Mouse (Mus musculus): ENCODE measurements around the gene Hcn1.

Gene Hcn1

GRCm38 (mm10) chr13:117602181-117602580 is at the start of gene Hcn1:
Gene Hcn1 (plus strand): TSS chr13:117602320.
- DNase-seq (ENCODE audit: low read depth, low spot score) = peak; percentile 57

GRCm38 (mm10) chr13:117567251-117567650 is 34.9 kb upstream of the Hcn1 start:
- no peak for DNase-seq (ENCODE audit: low read depth, low spot score)

- peak; percentile 19 for DNase-seq (ENCODE audit: low read depth, low spot score)
Measured at GRCm38 (mm10) chr13:117571747-117572146, 30.4 kb upstream of the Hcn1 start.

GRCm38 (mm10) chr13:117594494-117595182 is 7.5 kb upstream of the Hcn1 start:
- DNase-seq (ENCODE audit: low read depth, low spot score) = no peak

GRCm38 (mm10) chr13:117595183-117595532 is 7.0 kb upstream of the Hcn1 start:
- DNase-seq (ENCODE audit: low read depth, low spot score) = no peak

GRCm38 (mm10) chr13:117601331-117601965 is 672 bp upstream of the Hcn1 start:
- no peak for DNase-seq (ENCODE audit: low read depth, low spot score)

GRCm38 (mm10) chr13:117602617-117603358 is 668 bp downstream of the Hcn1 start:
- no peak for DNase-seq (ENCODE audit: low read depth, low spot score)

- DNase-seq (ENCODE audit: low read depth, low spot score) = no peak
Measured at GRCm38 (mm10) chr13:117603421-117603820, 1.3 kb downstream of the Hcn1 start.

- DNase-seq (ENCODE audit: low read depth, low spot score) = peak; percentile 76
Measured at GRCm38 (mm10) chr13:117604073-117604472, 2.0 kb downstream of the Hcn1 start.

GRCm38 (mm10) chr13:117604971-117605750 is 3.0 kb downstream of the Hcn1 start:
- no peak for DNase-seq (ENCODE audit: low read depth, low spot score)

GRCm38 (mm10) chr13:117611881-117612280 is 9.8 kb downstream of the Hcn1 start:
- no peak for DNase-seq (ENCODE audit: low read depth, low spot score)

- no peak for DNase-seq (ENCODE audit: low read depth, low spot score)
Measured at GRCm38 (mm10) chr13:117619544-117619943, 17.4 kb downstream of the Hcn1 start.

- DNase-seq (ENCODE audit: low read depth, low spot score) = no peak
Measured at GRCm38 (mm10) chr13:117657501-117657900, 55.4 kb downstream of the Hcn1 start.

- no peak for DNase-seq (ENCODE audit: low read depth, low spot score)
Measured at GRCm38 (mm10) chr13:117658414-117659175, 56.5 kb downstream of the Hcn1 start.

- DNase-seq (ENCODE audit: low read depth, low spot score) = no peak
Measured at GRCm38 (mm10) chr13:117659511-117659910, 57.4 kb downstream of the Hcn1 start.

GRCm38 (mm10) chr13:117662661-117663060 is 60.5 kb downstream of the Hcn1 start:
- no peak for DNase-seq (ENCODE audit: low read depth, low spot score)

- DNase-seq (ENCODE audit: low read depth, low spot score) = no peak
Measured at GRCm38 (mm10) chr13:117669303-117669702, 67.2 kb downstream of the Hcn1 start.

GRCm38 (mm10) chr13:117671851-117672250 is 69.7 kb downstream of the Hcn1 start:
- no peak for DNase-seq (ENCODE audit: low read depth, low spot score)

- no peak for DNase-seq (ENCODE audit: low read depth, low spot score)
Measured at GRCm38 (mm10) chr13:117676418-117676817, 74.3 kb downstream of the Hcn1 start.

- no peak for DNase-seq (ENCODE audit: low read depth, low spot score)
Measured at GRCm38 (mm10) chr13:117687670-117688069, 85.5 kb downstream of the Hcn1 start.

GRCm38 (mm10) chr13:117694729-117695332 is 92.7 kb downstream of the Hcn1 start:
- DNase-seq (ENCODE audit: low read depth, low spot score) = no peak
